Mouse (Mus musculus) olfactory bulb, adult 2 months (tissue): ENCODE data around the gene Tram2.

Experiments
- CTCF ChIP-seq: fragments of 200-500 bp; IDR thresholded peaks from 2 replicates; pipeline ENCODE4 v1.5.1; 2012; ENCODE audit warnings: low read depth, mild to moderate bottlenecking, low read length, moderate library complexity; ENCODE audit not compliant: insufficient read depth
- POLR2A ChIP-seq: fragments of 200-500 bp; IDR thresholded peaks from 2 replicates; pipeline ENCODE4 v1.6.1; 2012; ENCODE audit warnings: mild to moderate bottlenecking, low read depth, low read length, moderate library complexity; ENCODE audit not compliant: insufficient read depth

GRCm38 (mm10) chr1:20951799-20952198 lies 127.2 kb downstream of the Tram2 start:
- no peak for TF ChIP-seq POLR2A
- TF ChIP-seq CTCF = no peak
